Mouse (Mus musculus) frontal cortex, postnatal 14 days (tissue): Measurements from ENCODE around the gene Rcan2.
"Not testable (repeated sequence)": the region's sequence is repeated elsewhere in the genome, so short reads cannot be mapped to it uniquely, and the experiment has no call there.

Experiments used
- DNase-seq, 2 experiments: peaks; one replicate each; pipeline ENCODE4 v3.0.0; 2022; ENCODE audit warnings: low spot score in 2 of 2

The Rcan2 gene

DNA sequence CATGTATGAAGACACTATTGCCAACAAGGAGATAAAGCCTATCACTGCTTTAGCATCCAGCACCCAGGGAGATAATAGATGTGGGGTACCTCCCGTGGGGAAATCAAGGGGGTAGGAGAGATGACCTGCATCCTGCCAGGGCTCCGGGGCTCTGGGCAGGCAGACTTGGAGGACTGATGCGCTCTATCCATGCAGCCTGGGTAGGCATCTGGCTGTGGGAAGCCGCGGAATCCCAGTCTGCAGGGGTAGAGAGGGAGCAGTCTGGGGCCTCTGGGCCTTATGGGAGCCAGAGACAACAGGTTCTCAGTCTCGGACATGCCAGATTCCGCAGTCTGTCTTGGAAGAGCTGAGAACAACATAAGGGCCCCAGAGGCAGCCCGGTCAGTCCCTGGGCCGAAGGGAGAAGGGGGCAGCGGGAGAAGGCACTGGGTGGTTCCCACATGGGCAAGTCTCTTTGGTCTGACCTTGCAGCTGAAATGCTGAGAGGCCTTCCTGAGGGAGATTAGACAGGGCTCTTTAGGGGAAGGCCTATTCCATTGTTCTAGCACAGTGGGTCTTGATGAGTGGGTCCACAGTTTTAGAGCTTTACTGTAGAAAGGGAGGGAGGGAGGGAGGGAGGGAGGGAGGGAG lies 23.7 kb downstream of the Rcan2 start:
- DNase-seq: no peak

DNA sequence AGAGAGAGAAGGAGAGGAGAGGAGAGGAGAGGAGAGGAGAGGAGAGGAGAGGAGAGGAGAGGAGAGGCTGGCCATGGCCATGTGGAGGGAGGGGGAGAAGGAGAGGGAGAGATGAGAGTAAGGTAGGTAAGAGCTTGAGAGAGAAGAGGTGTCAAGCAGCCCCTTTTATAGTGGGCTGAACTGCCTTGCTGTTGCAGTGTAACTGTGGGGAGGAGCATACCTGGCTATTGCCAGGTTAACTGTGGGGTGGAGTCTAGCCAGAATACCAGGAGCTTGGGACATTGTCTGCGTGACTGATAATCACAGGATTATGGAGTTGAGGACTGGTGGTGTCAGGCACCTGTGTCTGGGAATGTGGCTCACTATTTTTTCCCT lies 24.2 kb downstream of the Rcan2 start:
- not testable (repeated sequence) for DNase-seq

DNA sequence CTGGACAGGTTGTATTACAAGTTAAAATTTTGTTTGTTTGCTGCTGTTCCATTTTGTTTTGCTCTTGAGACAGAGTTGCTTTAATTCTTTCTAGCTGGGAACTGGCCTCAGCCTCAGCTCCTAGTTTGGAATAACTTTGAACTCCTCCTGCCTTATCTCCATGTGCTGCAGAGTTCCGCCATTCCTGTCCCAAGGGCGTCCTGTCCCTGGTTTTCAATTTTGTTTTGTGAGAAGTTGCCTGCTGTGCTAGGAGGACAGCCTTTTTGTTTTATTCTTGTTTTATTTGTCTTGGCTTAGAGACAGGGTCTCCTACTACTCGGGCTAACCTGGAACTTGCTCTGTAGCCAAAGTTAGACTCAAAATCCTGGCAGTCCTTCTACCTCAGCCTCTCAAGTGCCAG lies 26.1 kb downstream of the Rcan2 start:
- DNase-seq: no peak

DNA sequence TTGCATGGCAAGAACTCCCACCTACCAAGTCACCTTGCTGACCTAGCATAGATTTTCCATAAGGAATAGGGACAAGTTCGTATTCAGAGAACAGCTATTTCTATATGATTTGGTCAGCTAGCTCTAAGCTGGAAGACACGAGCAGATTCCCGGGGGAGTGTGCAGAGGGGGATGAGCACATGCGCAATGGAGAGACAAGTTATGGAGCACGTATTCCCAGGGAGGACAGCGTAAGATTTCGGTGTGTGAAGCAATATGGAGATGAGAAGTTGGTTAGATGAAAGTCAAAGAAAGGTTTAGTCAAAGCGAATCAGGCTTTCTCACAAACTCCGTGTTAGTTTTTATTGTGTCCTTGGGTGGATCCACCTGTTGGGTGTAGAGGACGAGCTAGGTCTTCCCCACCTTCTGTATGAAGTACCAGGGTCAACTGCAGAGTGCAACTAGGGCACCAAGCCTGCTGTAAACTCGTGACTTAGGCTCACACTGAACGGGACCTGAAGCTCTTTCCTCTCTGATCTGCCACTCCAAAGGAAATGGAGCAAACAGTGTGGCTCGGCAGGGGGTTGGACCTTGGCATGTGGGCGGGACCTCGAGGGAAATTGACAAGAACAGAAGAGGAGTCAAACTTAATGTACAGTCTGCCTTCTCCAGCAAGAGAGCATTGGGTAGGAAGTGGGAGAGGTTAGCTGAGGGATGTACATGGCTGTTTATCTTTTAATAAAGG lies 31.4 kb downstream of the Rcan2 start:
- no peak for DNase-seq

DNA sequence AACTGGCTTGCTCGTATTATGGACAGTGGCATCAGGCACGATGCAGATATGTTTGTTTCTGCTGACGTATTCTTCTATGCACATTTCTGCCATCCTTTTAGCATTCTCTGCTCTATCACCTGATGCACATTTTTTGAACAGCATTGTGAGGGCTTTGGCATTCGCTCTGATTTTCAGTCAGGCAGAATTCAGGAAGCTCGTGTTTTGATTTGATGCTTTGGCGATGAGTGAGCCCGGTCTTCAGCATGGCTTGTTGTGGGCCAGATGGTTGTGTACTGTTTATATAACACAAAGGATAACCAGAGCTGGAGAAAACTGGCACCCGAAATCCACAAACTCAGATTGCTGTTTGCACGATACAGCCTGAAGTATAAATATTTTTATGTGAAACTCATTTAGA lies 39.1 kb downstream of the Rcan2 start:
- no peak for DNase-seq

DNA sequence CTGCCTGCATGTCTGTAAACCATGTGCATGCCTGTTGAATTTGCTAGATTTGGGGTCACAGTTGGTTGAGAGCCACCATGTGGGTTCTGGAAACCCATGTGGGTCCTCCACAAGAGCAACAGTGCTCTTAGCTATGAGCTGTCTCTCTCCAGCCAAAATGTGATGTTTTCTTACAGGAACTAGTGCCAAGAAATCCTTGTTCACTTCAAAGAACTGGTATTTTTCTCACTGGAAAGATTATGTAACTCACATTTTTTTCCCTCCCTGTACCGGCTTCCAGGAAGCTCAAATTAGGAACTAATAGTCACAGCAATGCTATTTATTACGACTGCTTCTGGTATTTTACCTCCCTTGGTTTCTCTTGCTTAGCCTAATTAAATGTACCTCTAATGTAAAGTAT lies 45.6 kb downstream of the Rcan2 start:
- no peak for DNase-seq

DNA sequence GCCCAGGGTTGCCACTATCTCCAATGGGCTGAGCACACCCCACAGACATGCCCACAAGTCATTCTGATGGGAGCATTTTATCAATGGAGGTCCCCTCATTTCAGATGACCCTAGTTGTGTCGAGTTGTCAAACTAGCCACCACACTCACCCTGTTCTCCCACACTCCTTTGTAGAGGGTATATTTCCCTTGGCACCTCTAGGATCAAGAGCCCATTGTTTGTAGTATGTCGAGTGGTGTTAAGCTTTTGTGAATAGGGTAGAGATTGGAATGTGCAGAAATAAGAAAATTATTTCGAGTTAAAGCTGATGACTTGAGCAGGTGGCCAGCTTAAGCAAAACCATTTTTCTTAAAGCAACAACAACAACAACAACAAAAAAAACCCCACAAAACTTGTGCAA lies 47.8 kb downstream of the Rcan2 start:
- no peak for DNase-seq

DNA sequence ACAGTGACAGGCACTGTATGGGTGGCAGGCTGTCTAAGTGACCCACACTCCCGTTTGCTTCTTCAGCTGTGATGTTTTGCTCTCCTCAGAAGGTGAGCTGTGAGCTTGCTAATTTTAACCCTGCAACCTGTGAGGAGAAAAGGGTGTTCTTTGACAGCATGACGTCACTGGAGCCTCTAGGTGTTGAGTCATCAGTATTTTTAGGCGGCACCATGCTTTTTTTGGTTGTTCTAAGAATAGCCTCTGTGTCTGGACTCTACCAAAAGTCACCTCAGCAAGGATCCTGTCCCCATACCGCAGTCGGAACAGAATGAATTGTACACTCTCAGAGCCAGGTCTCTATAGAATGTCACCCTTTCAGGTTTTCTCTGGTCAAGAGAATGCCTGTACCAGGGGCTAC lies 54.0 kb downstream of the Rcan2 start:
- DNase-seq: no peak

DNA sequence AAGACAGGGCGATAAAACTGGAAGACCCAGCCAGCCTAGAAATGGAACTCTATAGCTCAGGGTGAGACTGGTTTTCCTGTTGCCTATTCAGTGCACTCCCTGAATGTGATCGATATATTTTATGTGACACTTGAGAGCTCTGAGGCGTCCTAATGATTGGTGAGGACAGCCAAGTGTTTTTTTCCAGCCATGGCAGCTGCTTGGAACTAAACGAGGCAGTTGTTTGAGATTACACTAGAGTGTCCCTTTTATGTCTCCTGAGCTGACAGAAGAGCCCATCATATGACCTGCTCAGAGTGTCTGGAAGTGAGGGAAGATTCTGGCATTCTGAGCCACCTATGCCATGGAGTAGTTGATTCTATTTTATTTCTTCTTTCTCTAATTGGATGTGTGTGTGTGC lies 54.9 kb downstream of the Rcan2 start:
- no peak for DNase-seq

DNA sequence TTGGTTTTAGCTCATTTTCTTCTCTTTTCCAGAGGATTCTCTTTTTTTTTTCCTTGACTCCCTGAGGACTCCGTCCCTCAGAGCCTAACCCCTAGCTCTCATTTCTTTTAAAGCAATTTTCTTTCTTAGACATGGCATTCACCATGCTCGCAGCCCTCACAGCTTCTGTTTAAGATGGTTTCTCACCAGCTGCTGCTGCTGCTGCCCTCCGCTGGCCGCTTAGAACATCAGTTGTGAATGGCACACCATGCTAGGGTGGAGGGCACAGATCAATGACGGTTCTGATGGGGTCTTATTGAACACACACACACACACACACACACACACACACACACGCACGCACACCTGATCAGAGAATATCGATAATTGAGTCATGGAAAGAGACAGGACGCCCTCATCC lies 67.7 kb downstream of the Rcan2 start:
- DNase-seq: no peak

DNA sequence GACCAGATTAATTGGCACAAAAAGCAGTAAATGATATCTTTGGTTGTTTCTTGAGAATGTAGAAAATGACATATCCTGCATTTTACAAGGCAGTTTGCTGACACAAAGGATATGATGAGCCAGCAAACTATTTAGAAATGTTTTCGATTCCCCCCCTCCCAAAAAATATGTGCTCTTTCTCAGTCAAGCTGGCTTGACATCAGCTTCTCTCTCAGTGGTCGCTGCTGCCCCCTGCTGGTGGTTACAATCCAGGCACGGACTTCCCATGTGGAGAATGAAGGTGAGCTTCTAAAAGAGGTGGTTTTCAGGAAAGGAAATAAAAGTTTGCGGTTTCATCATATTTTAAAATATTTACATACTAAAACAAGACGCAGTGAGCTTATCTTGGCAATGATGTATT lies 68.5 kb downstream of the Rcan2 start:
- DNase-seq: peak; percentile 24 to 78

DNA sequence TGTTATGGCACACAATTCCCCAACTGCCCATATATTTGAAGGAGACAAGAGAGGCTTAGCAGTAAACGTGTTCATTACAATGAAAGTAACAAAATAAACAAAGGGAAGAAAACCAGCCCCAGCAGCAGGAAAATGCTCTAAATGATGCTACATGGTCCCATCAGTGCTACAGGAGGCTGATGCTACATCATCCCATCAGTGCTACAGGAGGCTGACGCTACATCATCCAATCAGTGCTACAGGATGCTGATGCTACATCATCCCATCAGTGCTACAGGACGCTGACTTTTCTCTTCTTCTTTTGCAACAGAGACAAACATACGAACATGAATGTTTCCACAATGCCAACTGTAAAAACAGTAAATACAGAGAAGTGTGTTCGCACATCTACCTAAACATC lies 73.3 kb downstream of the Rcan2 start:
- no peak for DNase-seq

DNA sequence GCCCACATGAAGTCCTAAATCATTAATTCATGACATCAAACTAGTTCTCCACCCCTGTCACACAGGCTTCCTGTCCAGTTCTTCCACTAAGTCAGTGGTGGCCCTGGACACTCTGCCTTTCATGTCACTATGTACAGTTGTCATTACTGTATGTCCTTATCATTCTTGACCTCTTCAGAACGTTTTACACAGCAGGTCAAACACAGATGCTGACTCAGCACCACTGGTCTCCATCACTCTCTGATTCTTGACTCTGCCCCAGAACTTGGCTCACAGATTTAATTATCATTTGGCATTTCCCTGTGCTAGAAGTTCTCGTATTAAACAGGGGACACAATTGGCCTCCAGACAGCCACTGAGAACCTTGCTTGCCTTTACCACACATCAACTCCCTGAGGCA lies 76.3 kb downstream of the Rcan2 start:
- no peak for DNase-seq

DNA sequence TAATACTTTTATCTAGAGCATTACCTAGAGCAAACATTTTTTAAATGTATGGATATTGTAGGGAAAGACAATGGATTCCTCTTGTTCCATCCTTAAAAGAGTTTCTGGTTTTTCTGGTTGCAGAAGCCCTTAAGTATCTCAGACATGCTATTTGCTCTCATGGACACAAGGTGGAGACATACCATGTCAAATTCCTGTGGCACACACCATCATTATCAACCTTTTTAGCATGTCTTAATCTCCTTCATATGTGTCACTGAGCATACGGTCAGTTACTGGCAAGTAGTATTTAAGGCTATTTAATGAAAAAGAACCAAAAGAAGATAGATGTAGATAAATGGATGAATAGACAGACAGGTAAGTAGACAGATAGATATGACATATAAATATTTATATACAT lies 81.9 kb downstream of the Rcan2 start:
- DNase-seq: no peak

DNA sequence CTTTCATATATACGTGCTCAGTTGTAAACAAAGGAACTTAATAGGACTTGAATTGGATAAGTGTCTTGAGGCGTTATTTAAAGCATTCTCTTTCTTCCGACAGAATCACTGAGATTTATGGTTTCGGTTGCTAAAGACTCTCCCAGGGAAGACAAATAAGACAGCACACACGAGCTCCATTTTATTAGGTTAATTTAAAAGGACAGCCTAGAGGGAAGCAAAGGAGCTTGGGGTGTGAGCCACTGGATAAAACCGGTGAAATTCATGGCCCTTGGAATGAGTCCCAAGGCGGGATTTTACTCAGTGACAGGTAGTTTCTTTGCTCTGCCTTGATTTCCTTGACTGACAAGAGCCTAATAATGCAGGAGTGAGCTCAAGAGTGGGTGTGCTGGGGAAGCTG lies 85.1 kb downstream of the Rcan2 start:
- no peak for DNase-seq

DNA sequence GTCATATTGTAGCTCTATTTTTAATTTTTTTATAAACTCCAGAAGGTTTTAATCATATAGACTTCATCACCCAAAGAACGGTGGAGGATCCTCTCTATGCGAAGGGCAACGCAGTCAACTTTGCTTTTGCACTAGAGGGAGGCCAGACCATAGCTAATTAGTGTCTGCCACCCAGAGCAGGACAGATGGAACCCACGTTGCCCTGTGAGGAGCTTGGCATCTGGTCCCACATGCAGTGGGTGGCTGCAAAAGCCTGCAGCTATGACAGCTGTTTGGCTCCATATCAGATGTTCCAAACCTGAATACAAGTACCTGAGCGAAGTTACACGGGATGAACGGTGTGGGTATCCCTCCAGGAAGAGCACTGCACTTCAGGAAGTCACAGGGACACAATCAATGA lies 86.8 kb downstream of the Rcan2 start:
- DNase-seq: no peak

DNA sequence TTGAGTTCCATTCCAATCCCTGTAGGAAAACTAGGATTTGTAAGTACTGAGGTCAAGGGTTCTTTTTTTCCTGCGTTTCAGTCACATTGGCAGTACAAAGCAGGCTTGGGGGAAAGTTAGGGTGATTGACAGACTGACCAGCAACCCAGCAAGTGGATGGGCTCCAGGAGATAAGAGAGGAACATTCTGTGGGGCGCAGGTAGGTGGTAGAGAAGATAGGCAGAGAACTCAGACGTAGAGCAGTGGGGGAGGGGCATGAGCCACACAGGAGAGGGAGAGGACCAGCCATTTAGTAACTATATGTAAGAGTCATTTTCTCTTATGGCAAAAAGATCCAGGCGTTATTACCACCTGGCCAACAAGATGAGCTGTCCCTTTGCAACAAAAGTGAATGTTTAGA lies 96.2 kb downstream of the Rcan2 start:
- no peak for DNase-seq

DNA sequence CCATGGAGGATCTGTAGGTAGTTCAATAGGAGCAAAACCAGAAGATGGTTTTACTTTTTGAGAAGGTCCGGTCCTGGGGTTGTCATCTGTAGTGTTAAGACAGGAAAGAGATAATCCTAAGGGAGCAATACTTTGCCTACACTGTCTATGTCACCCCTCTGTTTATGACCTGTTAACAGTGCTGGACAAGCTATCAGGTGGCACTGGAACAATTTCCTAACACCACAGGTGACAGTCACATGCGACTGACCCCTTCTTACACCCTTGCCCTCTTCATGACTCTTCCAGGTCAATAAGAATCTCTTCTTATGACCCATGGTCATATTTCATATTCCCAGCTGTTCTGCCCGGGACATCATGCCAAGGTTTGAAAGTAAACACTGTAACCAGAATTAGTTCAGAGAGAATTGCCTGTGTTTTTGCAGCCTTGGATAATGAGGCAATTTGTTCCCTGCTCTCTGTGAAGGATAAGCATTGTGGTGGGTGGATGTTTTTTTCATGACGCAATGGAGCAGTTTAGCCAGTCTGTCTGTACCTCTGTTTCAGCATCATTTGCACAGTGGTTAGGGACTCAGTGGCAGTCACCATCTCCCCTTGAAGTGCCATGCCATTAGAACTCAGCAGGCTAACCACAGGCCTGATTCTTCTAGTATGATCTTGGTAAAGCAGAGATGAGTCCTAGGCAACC lies 98.4 kb downstream of the Rcan2 start:
- no peak for DNase-seq

DNA sequence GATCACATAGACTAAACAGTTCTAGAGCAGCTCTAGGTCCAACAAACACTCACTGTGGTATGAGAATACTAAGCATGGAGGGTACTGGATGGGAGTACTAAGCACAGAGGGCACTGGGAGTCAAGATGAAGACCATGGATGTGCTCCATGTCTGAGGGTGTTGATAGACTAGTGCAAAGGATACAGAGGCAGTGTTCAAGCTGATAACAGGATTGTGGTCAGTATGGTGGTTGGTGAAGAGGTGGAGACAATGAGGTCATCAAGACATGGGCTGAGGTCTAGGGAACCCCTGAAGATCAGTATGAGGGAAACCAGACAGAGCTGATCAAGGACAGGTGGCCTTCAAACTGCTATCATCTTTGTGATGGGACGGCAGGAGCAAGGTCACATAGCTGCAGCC lies 99.0 kb downstream of the Rcan2 start:
- no peak for DNase-seq

DNA sequence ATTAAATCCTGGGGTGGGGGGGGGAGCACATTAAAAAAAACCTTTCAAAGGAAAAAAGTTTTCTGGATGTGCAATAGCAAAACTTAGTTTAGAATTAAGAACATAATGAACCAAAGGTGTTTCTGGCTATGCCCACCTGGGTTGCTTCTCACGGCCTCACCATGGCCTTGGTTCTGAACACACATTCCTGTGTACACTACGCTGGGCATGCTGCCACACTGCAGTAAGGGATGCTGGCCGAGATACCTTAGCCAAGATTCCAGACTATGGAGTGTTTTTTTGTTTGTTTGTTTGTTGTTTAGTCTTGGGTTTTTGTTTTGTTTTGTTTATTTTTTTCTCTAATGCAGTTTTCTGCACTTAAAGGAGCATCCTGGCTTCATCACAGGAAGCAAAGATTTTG lies 100.3 kb downstream of the Rcan2 start:
- DNase-seq: no peak

DNA sequence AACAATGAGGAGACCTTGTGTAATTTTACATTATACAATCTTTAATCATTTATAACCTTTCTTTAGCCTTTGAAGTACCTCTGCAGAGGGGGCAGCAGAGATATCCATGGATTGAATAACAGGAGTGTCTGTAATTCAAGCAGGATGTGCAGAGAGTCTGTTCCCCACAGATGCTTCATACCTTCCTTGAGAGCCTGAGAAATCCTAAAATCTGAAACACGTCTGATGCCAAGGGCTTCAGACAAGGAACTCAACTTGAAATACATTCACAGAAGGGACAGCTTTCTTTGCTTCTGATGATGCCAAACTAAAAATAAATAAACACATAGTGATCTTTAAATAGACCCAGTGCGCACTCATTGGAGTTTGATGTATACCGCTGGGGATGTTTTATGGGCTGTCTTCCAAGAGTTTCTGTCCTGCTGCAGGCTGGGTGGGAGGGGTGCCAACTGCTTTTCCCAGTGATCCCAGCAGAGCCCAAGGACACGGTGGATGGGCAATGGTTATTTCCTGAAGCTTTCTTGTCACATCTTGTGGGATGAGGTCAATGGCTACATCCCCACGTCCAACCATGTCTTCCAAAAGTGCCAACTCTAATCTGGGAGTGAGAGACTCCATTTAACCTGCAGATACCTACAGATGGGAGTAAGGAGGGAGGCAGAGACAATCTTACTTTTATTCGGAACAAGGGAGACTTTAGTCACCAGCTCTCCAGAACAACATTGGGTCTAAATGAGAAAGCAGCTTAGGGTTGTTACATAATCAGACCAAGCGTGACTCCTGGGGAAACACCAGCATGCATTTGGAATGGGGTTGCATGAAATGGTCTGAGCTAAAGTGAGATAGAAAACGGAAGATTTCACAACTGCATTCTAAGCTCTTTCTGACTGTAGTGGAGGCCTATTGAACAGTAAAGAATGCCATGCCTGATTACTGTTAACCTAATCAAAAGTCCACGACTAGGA lies 102.9 kb downstream of the Rcan2 start:
- DNase-seq: no peak

DNA sequence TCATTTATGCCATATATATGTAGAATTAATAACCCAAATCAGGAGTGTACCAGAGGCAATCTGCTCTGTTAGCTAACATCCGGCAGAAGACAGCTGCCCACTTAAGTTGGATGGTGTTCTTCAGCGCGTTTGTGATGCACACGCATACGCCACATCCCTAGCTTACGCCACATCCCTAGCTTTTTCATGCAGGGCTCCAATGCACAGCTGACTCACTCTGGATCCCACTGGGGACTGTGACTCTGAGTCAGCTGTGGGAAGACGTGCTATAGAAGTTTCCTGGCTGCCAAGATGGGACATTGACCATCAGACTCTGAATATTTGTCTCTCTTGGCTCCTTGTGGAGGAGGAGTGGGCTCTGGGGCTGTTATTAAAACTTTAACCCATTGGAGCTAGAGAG lies 103.7 kb downstream of the Rcan2 start:
- DNase-seq: no peak
